9 mouse cellular contexts compared by ENCODE assay signal in the genomic region with DNA sequence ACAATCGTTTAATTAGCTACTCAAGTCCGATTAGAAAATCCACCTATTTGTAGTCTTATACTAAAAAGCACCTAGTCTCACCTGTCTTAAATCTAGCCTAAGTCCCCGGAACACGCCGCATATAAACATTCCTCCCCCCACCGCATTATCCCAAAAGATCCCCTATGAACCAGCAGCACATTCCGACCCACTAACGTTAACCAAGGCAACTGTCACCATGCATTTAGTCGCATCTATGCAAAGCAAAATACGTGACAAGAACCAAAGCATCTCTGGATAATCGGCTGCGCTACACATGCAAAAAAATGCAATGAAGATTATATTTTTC. TPM values are rescaled to one million over a fixed set of nuclear protein-coding genes. Genes with fewer than 3 reads are reported as not detected.
DNase-seq lines count a peak whose midpoint lies in the region; ATAC-seq and TF ChIP-seq lines count a peak whose summit lies in the region.
"Had no signal": no experiment of that assay in that cellular context is flagged by ENCODE, and none has a peak within 500 bp of the region (broad histone marks: within the 10 kb centered on the region; RNA-seq: fewer than 3 reads in every experiment).

No protein-coding gene starts in this region.

- peak overlapping the region; percentile 74 for H3K4me2 ChIP-seq in lung, embryonic 14.5 days
- H3K4me2 ChIP-seq in limb, embryonic 12.5 days = peak overlapping the region; percentile 71
- H3K4me2 ChIP-seq in stomach, embryonic 15.5 days = peak overlapping the region; percentile 83

- peak; percentile 50 for DNase-seq in cerebellum, adult 11-12 months
- DNase-seq in cerebellum, postnatal 36 days = no peak
- no peak for DNase-seq in lung, embryonic 14.5 days
- DNase-seq in lung, postnatal 25 days (ENCODE audit: low spot score) = no peak
- DNase-seq in urinary bladder, adult 2 months (ENCODE audit: low spot score) = no peak
- DNase-seq in T-cell, adult 2 months (ENCODE audit: low spot score) = no peak

- peaks cover 18% of the 10 kb centered on the region for H3K27me3 ChIP-seq in lung, embryonic 14.5 days (ENCODE audit: insufficient read depth, low read length)
- H3K27me3 ChIP-seq in limb, embryonic 12.5 days = peaks cover 43% of the 10 kb centered on the region
- peaks cover 14% of the 10 kb centered on the region; the same call in 1 of the 2 replicates for H3K27me3 ChIP-seq in stomach, embryonic 15.5 days (replicated peaks)

- H3K36me3 ChIP-seq in lung, embryonic 14.5 days (ENCODE audit: insufficient read depth) = no peaks in the 10 kb centered on the region
- no peaks in the 10 kb centered on the region for H3K36me3 ChIP-seq in limb, embryonic 12.5 days
- H3K36me3 ChIP-seq in stomach, embryonic 15.5 days = no peaks in the 10 kb centered on the region

- no peaks in the 10 kb centered on the region for H3K4me1 ChIP-seq in lung, embryonic 14.5 days (ENCODE audit: insufficient read depth)
- peaks cover 8% of the 10 kb centered on the region; the same call in 1 of the 2 replicates for H3K4me1 ChIP-seq in limb, embryonic 12.5 days (replicated peaks)
- peaks cover 13% of the 10 kb centered on the region for H3K4me1 ChIP-seq in stomach, embryonic 15.5 days

- no peaks in the 10 kb centered on the region for H3K9me3 ChIP-seq in lung, embryonic 14.5 days (ENCODE audit: low read depth, low read length)
- no peaks in the 10 kb centered on the region for H3K9me3 ChIP-seq in limb, embryonic 12.5 days
- H3K9me3 ChIP-seq in stomach, embryonic 15.5 days = no peaks in the 10 kb centered on the region

- peak overlapping the region; percentile 39 for H3K4me3 ChIP-seq in lung, embryonic 14.5 days (ENCODE audit: low read depth, low read length)
- H3K4me3 ChIP-seq in limb, embryonic 12.5 days (replicated peaks) = peak overlapping the region; percentile 43
- H3K4me3 ChIP-seq in stomach, embryonic 15.5 days (replicated peaks) = peak overlapping the region; percentile 35

- ATAC-seq in lung, embryonic 14.5 days (ENCODE audit: insufficient read depth) = no peak
- no peak for ATAC-seq in limb, embryonic 12.5 days (ENCODE audit: insufficient number of reproducible peaks, insufficient read depth, low FRiP score, low TSS enrichment, low read depth)
- no peak for ATAC-seq in stomach, embryonic 15.5 days (ENCODE audit: insufficient read depth, low FRiP score, low read depth)

- no peak overlapping the region for H3K27ac ChIP-seq in lung, embryonic 14.5 days (ENCODE audit: low read depth)
- H3K27ac ChIP-seq in limb, embryonic 12.5 days = no peak overlapping the region
- H3K27ac ChIP-seq in stomach, embryonic 15.5 days = no peak overlapping the region

- no peak for TF ChIP-seq CTCF in lung, embryonic 14.5 days (IDR thresholded peaks at IDR 0.05; ENCODE audit: low read depth)

- WGBS in lung, embryonic 14.5 days = 2% methylated on average over 12 of the region's 12 CpGs
- 6% methylated on average over 12 of the region's 12 CpGs for WGBS in limb, embryonic 12.5 days
- WGBS in stomach, embryonic 15.5 days = 2% methylated on average over 12 of the region's 12 CpGs

- no peak overlapping the region for H3K9ac ChIP-seq in lung, embryonic 14.5 days
- peak overlapping the region; percentile 37; the same call in 1 of the 2 replicates for H3K9ac ChIP-seq in limb, embryonic 12.5 days (replicated peaks)
- no peak overlapping the region for H3K9ac ChIP-seq in stomach, embryonic 15.5 days

RNA-seq across cellular contexts. Expression of gene Vsnl1, which starts 0.4 kb away (rescaled TPM):
- polyA plus RNA-seq in lung, embryonic 14.5 days (2014; fragmentation: Nextera tagmentation; extraction: Ambion mirVana) = 4.5 and 7.9 TPM in 2 replicates
- polyA plus RNA-seq in limb, embryonic 12.5 days (2016; fragmentation: Nextera tagmentation; extraction: Ambion mirVana) = 0.53 and 1.0 TPM in 2 replicates
- polyA plus RNA-seq in stomach, embryonic 15.5 days (2015; fragmentation: Nextera tagmentation; extraction: Ambion mirVana) = 0.88 and 0.92 TPM in 2 replicates
- polyA plus RNA-seq in urinary bladder, adult 2 months (2012; rRNA removed) = 0.17 and 0.31 TPM in 2 replicates

RNA-seq across cellular contexts. Expression of gene Rad51ap2, which starts 19.9 kb away (rescaled TPM):
- 0.59 and 0.61 TPM in 2 replicates for polyA plus RNA-seq in lung, embryonic 14.5 days (2014; fragmentation: Nextera tagmentation; extraction: Ambion mirVana)
- 0.19 and 0.29 TPM in 2 replicates for polyA plus RNA-seq in limb, embryonic 12.5 days (2016; fragmentation: Nextera tagmentation; extraction: Ambion mirVana)
- polyA plus RNA-seq in stomach, embryonic 15.5 days (2015; fragmentation: Nextera tagmentation; extraction: Ambion mirVana) = 0.26 and 0.34 TPM in 2 replicates
- not detected in 2 replicates for polyA plus RNA-seq in urinary bladder, adult 2 months (2012; rRNA removed)
- polyA plus RNA-seq: large intestine, adult 2 months had no signal
